Mouse (Mus musculus): ENCODE data around the gene Tmem223.
"Not testable (repeated sequence)": the region's sequence is repeated elsewhere in the genome, so short reads cannot be mapped to it uniquely, and the experiment has no call there.

Gene Tmem223

DNA sequence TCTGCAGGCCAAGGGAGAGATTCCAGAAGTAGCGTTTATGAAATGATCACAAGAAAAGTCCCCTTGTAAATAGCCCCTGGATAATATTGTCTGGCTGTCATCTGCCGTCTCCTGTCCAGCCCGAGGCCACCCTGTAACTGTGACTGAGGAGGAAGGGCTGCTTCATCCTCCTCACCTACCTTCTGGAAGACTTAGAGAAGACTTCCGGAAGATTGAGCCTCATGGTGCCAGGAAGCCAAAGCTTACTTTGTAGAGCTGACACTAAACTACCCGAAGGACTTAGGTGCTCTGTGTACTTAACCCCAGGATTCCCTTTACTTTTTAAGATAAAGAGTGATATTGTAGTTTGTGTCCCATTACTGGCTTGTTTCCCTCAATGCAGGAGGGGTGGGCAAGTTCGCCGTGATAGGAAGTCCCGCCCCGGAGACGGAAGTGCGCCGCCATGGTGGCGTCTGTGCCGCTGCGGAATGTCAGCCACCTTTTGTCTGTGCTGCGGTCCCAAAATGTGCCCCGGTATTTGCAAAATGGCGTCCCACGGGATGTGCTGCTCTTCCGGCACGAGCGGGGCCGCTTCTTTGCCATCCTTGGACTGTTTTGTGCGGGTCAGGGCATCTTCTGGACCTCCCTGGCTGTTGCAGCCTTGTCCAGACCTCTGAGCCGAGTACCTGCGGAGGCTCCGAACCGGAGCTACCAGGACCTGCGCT, at the start of gene Tmem223:
Tmem223 (plus strand) TSS at position 430 of the 704 bp plus-strand sequence.
- DNase-seq (ENCODE audit: low read depth, low spot score) = peak; percentile 36

DNA sequence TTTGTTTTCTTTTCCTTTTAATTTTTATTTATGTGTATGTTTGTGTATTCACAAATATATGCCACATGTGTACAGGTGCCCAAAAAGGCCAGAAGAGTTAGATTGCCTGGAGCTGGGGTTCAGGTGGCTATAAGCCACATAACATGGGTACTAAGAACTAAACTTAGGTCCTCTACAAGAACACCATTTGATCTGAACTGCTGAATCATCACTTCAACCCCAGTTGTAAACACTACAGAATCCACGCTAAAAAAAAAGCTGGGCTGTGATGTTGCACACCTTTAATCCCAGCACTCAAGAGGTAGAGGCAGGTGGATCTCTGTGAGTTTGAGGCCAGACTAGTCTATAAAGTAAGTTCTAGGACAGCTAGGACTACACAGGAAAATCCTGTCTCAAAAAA, 49.4 kb upstream of the Tmem223 start:
- DNase-seq (ENCODE audit: low read depth, low spot score) = no peak

GRCm38 (mm10) chr19:8722021-8722420, 48.8 kb upstream of the Tmem223 start:
- DNase-seq (ENCODE audit: low read depth, low spot score) = no peak

- no peak for DNase-seq (ENCODE audit: low read depth, low spot score)
These were observed 48.3 kb upstream of the Tmem223 start for GRCm38 (mm10) chr19:8722559-8722906.

- DNase-seq (ENCODE audit: low read depth, low spot score) = peak; percentile 96
These were observed 47.8 kb upstream of the Tmem223 start, which contains the start of gene Slc3a2 for GRCm38 (mm10) chr19:8722907-8723573. TSS of gene Slc3a2 (minus strand) at chr19:8723369.

GRCm38 (mm10) chr19:8723574-8724346, 47.0 kb upstream of the Tmem223 start:
- DNase-seq (ENCODE audit: low read depth, low spot score) = no peak

DNA sequence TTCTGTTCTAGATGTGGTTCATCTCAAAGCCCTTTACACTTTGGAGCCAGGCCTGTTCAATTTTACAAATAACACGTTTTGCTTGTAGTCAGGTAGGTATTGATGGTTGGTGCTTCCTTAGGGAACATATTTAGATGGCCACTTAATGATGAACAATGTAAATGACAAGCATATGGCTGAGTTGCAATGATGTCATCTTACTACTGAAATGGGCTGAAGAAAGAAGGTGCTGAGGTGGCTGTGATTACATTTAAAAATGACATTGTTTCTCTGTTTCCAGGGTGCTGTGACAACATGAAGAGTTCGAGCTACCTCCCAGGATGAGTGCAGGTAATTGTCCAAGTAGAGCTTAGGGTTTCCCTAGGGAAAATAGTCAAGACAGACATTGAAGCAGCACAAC, 46.4 kb upstream of the Tmem223 start:
- DNase-seq (ENCODE audit: low read depth, low spot score) = no peak

GRCm38 (mm10) chr19:8725081-8725613, 45.6 kb upstream of the Tmem223 start:
- no peak for DNase-seq (ENCODE audit: low read depth, low spot score)

DNA sequence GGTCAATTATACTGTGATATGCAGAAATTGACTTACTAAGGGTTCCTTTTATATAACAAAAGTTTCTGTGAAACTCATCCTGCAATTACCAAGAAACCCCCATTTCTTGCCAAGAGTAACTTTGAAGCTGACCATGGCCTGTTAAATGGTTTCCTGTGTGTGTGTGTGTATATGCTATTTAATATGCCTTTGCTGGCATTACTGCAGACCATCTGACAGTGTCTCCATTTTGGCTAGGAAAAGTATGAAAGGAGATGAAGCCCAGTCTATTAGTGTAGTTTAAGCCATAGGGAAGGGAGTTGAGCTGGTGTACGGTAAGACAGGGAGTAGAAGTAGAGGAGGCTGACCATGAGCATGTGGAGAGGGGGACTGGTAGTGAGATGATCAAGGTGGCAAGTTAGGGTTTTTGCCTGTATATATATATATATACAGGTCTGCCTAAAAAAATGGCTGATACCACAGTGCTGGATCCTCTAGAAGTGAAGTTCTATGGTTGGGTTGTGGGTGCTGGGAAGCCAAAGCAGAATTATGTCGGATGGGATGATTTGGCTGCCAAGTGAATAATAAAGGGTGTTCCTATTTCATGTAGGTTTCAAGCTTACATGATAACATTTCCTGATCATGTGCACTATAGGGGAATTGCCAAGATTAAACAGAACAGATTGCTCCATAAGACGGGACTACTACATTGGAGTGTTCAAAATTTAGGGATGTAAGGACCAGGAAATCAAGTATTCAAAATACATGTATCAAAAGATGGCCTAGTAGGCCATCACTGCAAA, 44.0 kb upstream of the Tmem223 start:
- no peak for DNase-seq (ENCODE audit: low read depth, low spot score)

GRCm38 (mm10) chr19:8727495-8728114, 43.2 kb upstream of the Tmem223 start:
- DNase-seq (ENCODE audit: low read depth, low spot score) = no peak

- DNase-seq (ENCODE audit: low read depth, low spot score) = not testable (repeated sequence)
These were observed 42.3 kb upstream of the Tmem223 start for GRCm38 (mm10) chr19:8728335-8729099.

GRCm38 (mm10) chr19:8734334-8734733, 36.5 kb upstream of the Tmem223 start:
- no peak for DNase-seq (ENCODE audit: low read depth, low spot score)

GRCm38 (mm10) chr19:8735389-8736159, 35.2 kb upstream of the Tmem223 start, which contains the start of gene Wdr74:
TSS of gene Wdr74 (plus strand) at chr19:8735827.
- DNase-seq (ENCODE audit: low read depth, low spot score) = peak; percentile 90

- DNase-seq (ENCODE audit: low read depth, low spot score) = no peak
These were observed 34.7 kb upstream of the Tmem223 start for GRCm38 (mm10) chr19:8736160-8736467.

- no peak for DNase-seq (ENCODE audit: low read depth, low spot score)
These were observed 31.9 kb upstream of the Tmem223 start for GRCm38 (mm10) chr19:8738911-8739310.

- DNase-seq (ENCODE audit: low read depth, low spot score) = no peak
These were observed 31.1 kb upstream of the Tmem223 start for GRCm38 (mm10) chr19:8739646-8740045.

GRCm38 (mm10) chr19:8740603-8741002, 30.2 kb upstream of the Tmem223 start, which contains the start of gene 1700092M07Rik:
TSS of gene 1700092M07Rik (plus strand) at chr19:8740718.
- DNase-seq (ENCODE audit: low read depth, low spot score) = no peak

GRCm38 (mm10) chr19:8741243-8741869, 29.4 kb upstream of the Tmem223 start, which contains the start of gene Stx5a:
TSS of gene Stx5a (plus strand) at chr19:8741413.
- peak; percentile 95 for DNase-seq (ENCODE audit: low read depth, low spot score)

GRCm38 (mm10) chr19:8742176-8742575, 28.6 kb upstream of the Tmem223 start:
- DNase-seq (ENCODE audit: low read depth, low spot score) = no peak

Measured in embryo, embryonic 11.5 days (tissue).